Mouse (Mus musculus) left cerebral cortex, postnatal 36 days (tissue): ENCODE measurements at regions not wholly inside any gene's neighbourhood (a gene's known extent, or its start where the extent isn't known, plus 50 kb on each side); places are given as distances from the start of the nearest gene placed in this dataset.

Experiments
- DNase-seq, 2 experiments: peaks; one replicate each; pipeline ENCODE4 v3.0.0; 2021 to 2022; ENCODE audit warnings: low spot score in 2 of 2, mixed read lengths in 1 of 2
- intact Hi-C: fragments of 180-260 bp; cut with DNase I; formaldehyde crosslinking; loops from one replicate; pipeline ENCODE4 v1.15.1; 2025

- no peak for DNase-seq
- intact Hi-C loops: no loop called here
Observed at GRCm38 (mm10) chr2:166380854-166381253, 225.4 kb upstream of the Sulf2 start.

DNA sequence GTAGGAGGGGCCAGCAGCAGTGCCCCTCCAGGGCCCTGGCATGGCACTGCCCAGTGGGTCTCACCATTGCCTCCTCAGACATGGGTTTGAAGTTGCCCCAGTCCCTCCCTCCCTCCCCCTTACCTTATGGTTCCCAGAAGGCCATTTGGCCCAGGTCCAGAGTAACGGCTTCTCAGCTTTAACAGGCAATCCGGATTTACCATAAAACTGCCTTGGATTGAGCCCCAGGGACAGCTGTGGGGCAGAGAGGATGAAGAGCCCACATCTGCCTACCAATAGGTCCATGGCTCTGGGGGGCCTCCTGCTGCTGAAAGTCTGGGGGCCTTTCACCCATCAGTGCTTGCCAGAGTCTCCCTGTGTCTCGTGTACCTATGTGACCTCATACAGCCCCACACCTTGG, 222.9 kb upstream of the Sulf2 start:
- intact Hi-C loops: no loop called here
- no peak for DNase-seq

- no peak for DNase-seq
Observed at GRCm38 (mm10) chr2:166377329-166377728, 221.9 kb upstream of the Sulf2 start.

DNA sequence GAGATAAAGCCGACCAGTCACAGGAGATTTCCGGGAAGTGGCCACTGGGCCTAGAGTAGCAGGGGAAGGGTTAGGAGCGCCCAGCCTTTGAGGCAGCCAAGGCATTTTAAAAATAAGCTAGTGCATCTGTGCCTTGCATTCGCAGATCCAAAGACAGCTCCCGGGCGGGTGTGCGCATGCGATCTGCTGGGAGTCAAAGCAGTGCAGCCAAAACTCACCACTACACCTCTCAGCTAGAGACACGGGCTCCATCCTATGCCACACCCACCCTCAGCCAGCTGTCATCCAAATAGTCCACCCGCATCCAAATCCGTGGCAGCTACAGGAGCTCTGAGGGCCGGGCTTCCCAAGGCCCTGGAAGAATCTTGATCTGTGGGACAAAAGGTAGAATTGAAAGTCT, 220.2 kb upstream of the Sulf2 start:
- peak; percentile 54 to 68 for DNase-seq
- intact Hi-C loops: no loop called here

More at GRCm38 (mm10) chr2:166377329-166377728, 221.9 kb upstream of the Sulf2 start:
- intact Hi-C loops: no loop called here

DNA sequence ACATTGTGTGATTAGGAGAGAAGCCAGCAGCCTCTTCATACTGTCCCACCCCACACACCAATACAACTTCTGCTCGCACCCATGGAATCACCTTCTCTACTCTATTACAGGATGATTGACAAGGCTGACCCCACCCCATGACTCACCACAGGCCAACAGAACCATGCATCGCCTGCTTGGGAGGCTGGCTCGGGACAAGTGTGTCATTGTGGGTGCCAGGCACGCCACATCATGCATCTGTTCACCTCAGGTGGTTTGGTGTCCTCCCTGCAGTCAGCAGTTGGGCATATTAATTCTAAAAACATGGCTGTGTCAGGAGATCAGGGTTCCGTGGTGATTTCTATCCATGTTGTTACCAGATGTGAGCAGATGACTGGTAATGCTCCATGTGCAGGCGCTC, 215.3 kb upstream of the Sulf2 start:
- intact Hi-C loops: no loop called here
- no peak for DNase-seq

- no peak for DNase-seq
- intact Hi-C loops: no loop called here
Observed at GRCm38 (mm10) chr2:166361645-166362044, 206.2 kb upstream of the Sulf2 start.

- intact Hi-C loops: no loop called here
- DNase-seq: no peak
Observed at GRCm38 (mm10) chr2:166360786-166361185, 205.3 kb upstream of the Sulf2 start.

- no peak for DNase-seq
- intact Hi-C loops: loop anchor here (5.0 kb wide), 1 partner anchor 123 kb away; no protein-coding TSS in a partner anchor
Observed at GRCm38 (mm10) chr2:166359995-166360394, 204.5 kb upstream of the Sulf2 start.

GRCm38 (mm10) chr2:166357824-166358223, 202.4 kb upstream of the Sulf2 start:
- intact Hi-C loops: loop anchor here (5.0 kb wide), 1 partner anchor 121 kb away; no protein-coding TSS in a partner anchor
- DNase-seq: peak; percentile 31 to 42

- intact Hi-C loops: loop anchor here (5.0 kb wide), 1 partner anchor 119 kb away; no protein-coding TSS in a partner anchor
- DNase-seq: no peak
Observed at GRCm38 (mm10) chr2:166355944-166356343, 200.5 kb upstream of the Sulf2 start.

DNA sequence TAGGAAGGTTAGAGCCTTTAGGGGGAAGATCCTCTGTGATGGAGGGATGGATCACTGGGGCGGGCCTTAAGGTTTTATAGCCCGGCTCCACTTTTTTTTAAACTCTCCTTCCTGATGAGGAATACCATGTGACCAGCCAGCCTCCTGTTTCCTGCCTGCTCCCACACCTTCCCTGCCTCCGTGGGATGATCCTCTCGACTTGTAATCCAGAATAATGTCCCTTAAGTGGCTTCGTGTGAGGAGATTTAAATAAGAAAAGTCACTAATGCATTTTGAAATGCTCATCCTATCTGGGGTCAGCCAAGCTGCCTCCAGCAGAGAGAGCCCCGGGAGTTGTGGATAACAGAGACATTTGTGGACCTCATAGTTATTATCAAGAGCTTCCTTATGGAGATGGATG, 200.0 kb upstream of the Sulf2 start:
- intact Hi-C loops: loop anchor here (5.0 kb wide), 1 partner anchor 118 kb away; no protein-coding TSS in a partner anchor
- no peak for DNase-seq

DNA sequence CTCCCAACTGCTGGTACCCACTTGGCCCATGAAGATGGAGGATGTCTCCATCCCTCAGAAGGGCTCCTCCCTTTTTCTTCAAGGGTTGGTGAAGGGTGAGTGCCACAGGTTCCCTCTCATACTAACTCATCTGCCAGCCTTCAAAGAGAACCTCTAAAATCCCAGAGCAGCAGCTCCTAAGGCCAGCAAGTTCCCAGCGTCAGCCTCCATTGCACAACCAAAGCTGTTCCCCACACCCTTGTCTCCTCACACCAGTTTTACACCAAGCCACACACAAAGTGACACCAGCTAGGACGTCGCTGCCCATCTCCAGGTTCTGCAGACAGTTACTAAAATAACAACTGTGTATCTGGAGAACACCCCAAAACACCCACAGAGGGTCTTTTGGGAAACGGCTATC, 198.9 kb upstream of the Sulf2 start:
- no peak for DNase-seq
- intact Hi-C loops: loop anchor here (5.0 kb wide), 1 partner anchor 88 kb away; no protein-coding TSS in a partner anchor

DNA sequence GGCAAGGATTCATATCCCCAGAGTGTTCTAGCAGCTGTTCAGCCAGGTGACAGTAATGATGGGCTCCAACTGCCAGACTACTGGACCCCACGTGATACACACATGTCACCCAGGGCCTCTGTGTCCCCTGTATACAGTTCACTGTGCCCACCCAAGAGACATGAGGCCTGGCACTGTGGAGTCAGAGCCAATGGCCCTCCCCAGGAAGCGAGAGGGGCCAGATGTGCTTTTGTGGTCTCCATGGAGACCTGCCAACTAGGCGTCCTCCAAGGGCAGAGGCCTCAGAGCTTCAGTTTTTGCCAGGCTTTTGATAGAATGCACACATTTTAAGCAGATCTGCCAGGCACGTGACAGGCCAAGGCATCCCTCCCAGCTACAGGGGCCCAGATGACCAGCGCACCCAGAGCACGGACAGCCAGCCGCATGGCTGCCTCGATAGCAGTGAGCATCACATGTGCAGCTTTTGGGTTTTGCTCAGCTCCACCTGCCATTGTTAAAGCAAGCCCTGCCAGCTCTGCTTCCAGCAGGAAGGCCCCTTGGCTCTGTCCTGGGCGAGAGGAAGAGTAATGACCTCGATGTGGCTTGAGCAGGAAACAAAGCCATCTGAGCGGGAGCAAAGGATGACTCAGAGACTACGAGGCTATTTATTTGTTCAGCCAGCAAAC, 198.1 kb upstream of the Sulf2 start:
- DNase-seq: no peak
- intact Hi-C loops: loop anchor here (5.0 kb wide), 1 partner anchor 89 kb away; no protein-coding TSS in a partner anchor

- DNase-seq: no peak
- intact Hi-C loops: loop anchor here (5.0 kb wide), 1 partner anchor 90 kb away; no protein-coding TSS in a partner anchor
Observed at GRCm38 (mm10) chr2:166351984-166352383, 196.5 kb upstream of the Sulf2 start.

DNA sequence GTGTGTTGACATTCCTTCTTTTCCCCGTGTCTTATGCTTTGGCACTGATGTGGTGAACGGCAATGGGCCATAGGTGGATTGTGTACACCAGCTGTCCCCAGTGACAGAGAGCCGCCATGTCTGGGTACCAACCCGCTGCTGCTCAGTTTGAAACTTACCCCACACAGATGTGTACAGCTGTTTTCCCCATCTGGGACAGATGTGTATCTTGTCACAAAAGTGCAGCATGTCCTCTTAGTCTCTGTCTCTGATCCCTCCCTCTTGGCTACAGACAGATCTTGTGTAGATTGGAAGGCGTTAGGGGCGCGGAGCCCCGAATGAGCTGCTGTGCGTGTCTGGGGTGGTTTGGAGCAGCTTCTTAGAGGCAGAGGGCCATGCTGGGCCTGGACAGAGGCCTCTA, 196.1 kb upstream of the Sulf2 start:
- intact Hi-C loops: loop anchor here (5.0 kb wide), 1 partner anchor 91 kb away; no protein-coding TSS in a partner anchor

GRCm38 (mm10) chr2:166348654-166349053, 193.2 kb upstream of the Sulf2 start:
- intact Hi-C loops: loop anchor here (5.0 kb wide), 1 partner anchor 191 kb away; the partner anchor contains the start of gene Sulf2
- no peak for DNase-seq

More for the DNA sequence above, 196.1 kb upstream of the Sulf2 start:
- no peak for DNase-seq

GRCm38 (mm10) chr2:166346421-166347182, 191.1 kb upstream of the Sulf2 start:
- no peak for DNase-seq
- intact Hi-C loops: loop anchor here (5.0 kb wide), 1 partner anchor 189 kb away; the partner anchor contains the start of gene Sulf2

- DNase-seq: no peak
- intact Hi-C loops: no loop called here
Observed at GRCm38 (mm10) chr2:166343551-166344340, 188.3 kb upstream of the Sulf2 start.

GRCm38 (mm10) chr2:166342407-166342806, 186.9 kb upstream of the Sulf2 start:
- intact Hi-C loops: no loop called here
- peak; percentile 42 for DNase-seq

- intact Hi-C loops: no loop called here
- no peak for DNase-seq
Observed at GRCm38 (mm10) chr2:166340196-166340595, 184.7 kb upstream of the Sulf2 start.
